Mouse (Mus musculus) induced T-regulatory cell, adult 2 months (primary cell): ENCODE measurements at regions not wholly inside any gene's neighbourhood (a gene's known extent, or its start where the extent isn't known, plus 50 kb on each side); places are given as distances from the start of the nearest gene placed in this dataset.

ENCODE experiments used
- DNase-seq: peaks from one replicate; pipeline ENCODE4 v3.0.0-alpha.2; 2012; ENCODE audit warnings: low read depth

DNA sequence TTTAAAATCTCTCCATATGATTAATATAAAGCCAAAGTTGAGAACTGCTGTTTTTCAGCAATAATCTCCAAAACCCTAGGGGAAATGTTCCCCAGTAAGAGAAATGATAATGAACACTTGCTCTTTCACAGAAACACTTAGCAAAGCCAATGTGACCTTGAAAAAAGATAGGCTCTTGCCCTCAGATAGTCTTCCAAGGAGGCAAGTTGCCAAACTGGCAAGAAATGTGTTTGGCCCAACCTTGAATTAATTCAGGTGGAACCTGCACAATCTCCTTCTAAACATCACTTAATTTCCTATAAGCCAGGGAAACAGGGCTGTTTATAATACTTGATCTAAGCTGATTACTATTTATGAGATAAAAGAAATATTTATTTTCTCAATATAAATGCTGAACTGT is 244.0 kb upstream of the Gnaz start:
- no peak for DNase-seq

DNA sequence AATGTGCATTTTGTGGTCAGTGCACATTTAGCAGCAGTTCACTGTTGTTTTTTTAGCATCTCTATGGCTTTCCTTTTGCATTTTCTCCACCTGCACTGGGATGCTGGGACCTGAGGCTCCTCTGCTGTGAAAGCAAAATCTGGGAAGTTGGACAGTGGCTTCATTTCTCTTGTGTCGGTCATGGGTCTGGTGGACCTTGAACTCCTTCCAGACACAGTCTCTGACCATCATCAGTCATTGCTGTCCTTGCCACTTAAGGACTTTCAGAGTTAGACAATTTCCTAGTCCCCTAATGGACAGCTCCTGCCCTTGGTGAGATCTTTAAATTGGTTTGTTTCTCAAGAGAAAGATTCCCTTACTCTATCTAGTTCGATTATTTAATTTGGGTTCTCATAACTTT is 217.5 kb upstream of the Gnaz start:
- no peak for DNase-seq

DNA sequence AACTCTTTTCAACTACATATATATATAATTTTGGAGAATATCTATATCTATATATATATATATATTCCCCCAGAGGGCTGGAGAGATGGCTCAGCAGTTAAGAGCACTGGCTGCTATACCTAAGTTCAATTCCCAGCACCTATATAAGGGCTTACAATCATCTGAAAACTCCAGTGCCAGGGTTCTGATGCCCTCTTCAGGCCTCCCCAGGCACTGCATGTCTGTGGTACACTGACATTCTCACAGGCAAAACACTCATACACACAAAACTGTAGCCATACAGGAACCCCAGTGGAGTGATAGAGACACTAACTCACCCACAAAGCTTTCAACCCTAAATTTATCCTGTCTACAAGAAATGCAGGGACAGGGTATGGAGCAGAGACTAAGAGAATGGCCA is 216.1 kb upstream of the Gnaz start:
- no peak for DNase-seq

DNA sequence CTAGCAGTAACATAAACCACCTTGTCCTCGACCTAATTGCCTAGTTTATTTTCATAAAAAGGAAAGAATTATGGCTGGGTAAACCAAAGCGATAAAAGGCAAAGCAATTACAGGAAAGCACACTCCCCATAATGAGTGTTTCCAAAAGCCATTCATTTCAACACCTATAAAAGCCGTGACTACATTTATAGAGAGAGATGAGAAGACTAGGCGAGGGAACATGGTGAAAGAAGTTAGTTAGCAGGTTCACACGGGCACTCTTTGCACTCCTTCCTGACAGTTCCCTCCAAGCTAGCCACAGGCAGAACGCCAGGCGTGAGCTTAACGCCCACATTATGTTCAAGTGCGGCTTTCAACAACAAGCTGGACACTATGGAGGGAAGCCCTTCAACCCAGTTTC is 206.2 kb upstream of the Gnaz start:
- no peak for DNase-seq

DNA sequence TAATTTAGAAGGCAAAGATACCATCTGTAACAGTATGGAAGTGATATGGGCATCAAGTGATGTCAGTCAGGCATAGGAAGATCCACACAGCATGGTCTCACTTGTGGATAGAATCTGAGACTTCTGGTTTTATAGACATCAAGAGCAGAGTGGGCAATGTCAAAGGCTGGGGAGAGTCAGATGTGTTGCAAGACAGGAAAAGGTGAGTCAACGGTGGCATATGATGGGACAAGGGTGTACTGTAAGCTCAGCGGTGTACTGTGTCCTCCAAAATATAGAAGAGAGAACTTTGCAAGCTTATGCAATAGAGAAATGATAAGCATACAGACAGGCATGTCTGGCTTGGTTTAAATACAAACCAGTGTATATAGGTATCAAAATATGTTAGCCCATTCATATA is 177.7 kb upstream of the Gnaz start:
- no peak for DNase-seq

DNA sequence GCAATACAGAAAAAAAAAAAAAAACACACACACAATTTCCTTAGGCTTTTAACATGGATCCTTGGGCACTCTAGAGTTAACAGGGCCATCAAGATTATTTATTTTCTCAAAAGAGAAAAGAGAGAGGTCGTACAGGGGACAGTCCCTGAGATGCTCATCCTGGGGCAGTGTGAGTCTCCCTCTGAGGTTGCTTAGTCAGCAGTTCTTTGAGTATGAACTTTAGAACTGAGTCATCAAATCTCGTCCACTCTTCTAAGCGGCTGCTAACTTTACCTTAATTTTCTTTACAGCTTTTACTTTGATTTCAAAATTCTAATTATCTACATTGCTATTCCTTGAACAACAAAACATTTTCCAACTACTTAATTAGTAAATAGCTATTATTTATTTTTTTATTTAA is 177.0 kb upstream of the Gnaz start:
- no peak for DNase-seq

DNA sequence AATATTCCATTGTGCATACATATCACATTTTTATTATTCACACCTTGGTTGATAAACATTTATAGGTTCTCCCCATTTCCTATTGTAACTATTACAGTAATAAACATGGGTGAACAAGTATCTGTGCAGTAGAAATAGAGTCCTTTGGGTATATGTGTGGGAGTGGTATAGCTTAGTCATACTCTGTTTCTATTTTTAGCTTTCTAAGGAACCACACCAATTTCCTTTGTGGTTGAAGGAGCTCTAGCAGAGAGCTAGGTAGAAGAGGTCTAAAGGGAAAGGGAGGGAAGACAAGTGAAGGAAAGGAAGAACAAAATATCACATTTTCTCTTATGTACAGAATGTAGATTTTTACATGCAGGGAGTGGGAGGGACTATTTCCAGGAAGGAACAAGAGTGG is 143.6 kb upstream of the Gnaz start:
- peak; percentile 9 for DNase-seq

DNA sequence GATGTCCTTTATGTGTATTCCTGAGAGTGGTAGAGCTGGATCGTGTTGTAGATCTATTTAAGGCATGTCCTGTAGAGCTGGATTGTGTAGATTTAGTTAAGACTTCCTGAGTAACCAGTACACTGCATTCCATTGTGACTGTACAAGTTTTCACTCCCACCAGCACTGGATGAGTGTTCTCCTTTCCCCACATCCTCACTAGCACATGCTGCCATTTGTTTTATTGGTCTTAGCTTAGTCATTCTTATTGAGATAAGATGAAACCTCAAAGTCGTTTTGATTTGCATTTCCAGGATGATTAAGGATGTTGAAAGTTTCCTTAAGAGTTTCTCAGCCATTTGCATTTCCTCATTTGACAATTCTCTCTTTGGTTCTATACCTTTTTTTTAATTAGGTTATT is 132.6 kb upstream of the Gnaz start:
- no peak for DNase-seq

DNA sequence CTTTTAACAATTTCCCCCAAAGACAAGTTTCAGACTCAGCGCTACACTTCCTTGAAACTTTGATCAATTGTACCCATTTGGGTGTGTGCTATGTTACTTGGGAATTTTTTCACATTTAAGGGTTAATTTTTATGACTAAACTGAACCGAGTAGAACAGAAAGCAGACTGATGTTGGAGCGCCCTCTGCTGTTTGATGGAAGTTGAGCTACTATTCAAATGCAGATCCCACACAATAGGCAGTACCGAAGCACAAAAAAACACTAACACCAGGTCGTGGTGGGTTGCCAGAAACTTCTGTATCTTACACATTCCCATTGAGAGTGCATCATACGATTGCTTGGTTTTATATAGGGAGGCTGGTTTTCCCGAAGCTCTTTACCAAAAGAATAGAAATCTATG is 118.6 kb upstream of the Gnaz start:
- peak; percentile 71 for DNase-seq

DNA sequence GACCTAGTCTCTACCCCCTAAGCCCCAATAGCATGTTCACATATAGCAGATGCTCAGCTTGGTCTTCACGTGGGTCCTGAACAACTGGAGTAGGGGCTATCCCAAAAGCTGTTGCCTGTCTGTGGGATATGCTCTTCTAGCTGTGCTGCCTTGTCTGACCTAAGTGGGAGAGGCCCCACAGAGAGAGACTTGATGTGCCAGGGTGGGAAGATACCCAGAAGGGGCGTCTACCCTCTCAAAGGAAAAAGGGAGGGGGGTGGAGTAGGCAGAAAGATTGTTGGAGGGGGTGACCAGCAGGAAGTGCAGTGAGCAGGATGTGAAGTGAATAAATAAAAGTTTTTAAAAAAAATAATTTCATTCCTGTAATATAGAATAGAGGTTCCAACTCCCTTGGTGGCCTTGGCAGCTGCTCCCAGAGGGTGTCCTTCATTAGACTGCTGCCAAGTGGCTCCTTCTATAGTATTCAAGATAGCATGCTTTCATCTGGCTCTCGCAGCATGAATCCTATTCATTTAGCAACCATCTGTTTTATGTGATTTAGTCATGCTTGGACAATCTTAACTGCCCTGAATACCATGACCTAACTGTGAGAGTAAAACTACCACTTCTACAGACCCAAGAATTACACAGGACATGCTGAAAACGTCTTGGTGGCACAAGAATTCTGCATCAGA is 111.8 kb upstream of the Gnaz start:
- DNase-seq, result no peak
